Mouse (Mus musculus) olfactory bulb, adult 2 months (tissue): ENCODE data around the gene Hdhd3. TPM values are rescaled to one million over a fixed set of nuclear protein-coding genes. Genes with fewer than 3 reads are reported as not detected.

Source experiments
- H3K27ac ChIP-seq: fragments of 200-500 bp; 2 replicates; pipeline ENCODE4 v1.5.1; 2012; ENCODE audit warnings: low read depth, low read length; ENCODE audit not compliant: insufficient read depth
- H3K4me1 ChIP-seq: fragments of 200-500 bp; 2 replicates; pipeline ENCODE4 v1.6.1; 2012; ENCODE audit warnings: low read length; ENCODE audit not compliant: control insufficient read depth, insufficient read depth
- H3K4me3 ChIP-seq: fragments of 200-500 bp; 2 replicates; pipeline ENCODE4 v1.5.1; 2012; ENCODE audit warnings: mild to moderate bottlenecking, low read depth, low read length, moderate library complexity; ENCODE audit not compliant: insufficient read depth
- CTCF ChIP-seq: fragments of 200-500 bp; IDR thresholded peaks from 2 replicates; pipeline ENCODE4 v1.5.1; 2012; ENCODE audit warnings: low read depth, mild to moderate bottlenecking, low read length, moderate library complexity; ENCODE audit not compliant: insufficient read depth
- POLR2A ChIP-seq: fragments of 200-500 bp; IDR thresholded peaks from 2 replicates; pipeline ENCODE4 v1.6.1; 2012; ENCODE audit warnings: mild to moderate bottlenecking, low read depth, low read length, moderate library complexity; ENCODE audit not compliant: insufficient read depth
- WGBS: fragments of 180-500 bp; shearing (Covaris S2); methylation state at CpG from one replicate; pipeline ENCODE4 v1.1.7; 2018; 5-methylcytosine and 5-hydroxymethylcytosine counted together
- polyA plus RNA-seq: library from polyadenylated mRNA; stranded (reverse); fragments of >200 nt; gene quantifications from 2 replicates; pipeline ENCODE4 v1.2.4, GENCODE M21; 2012; ENCODE audit warnings: low replicate concordance; ENCODE audit not compliant: missing spikeins, insufficient read depth, insufficient read length

Gene Hdhd3
- polyA plus RNA-seq, 1 experiment: not detected

- Histone ChIP-seq H3K27ac (no peak overlapping the region), H3K4me3 (no peak overlapping the region), H3K4me1 (no peaks in the 10 kb centered on the region)
- TF ChIP-seq CTCF (no peak), POLR2A (no peak)
- WGBS: 91% methylated on average over 2 of the region's 2 CpGs
Observed at GRCm38 (mm10) chr4:62472071-62472470, 31.2 kb downstream of the Hdhd3 start.

GRCm38 (mm10) chr4:62470598-62471051 is 32.6 kb downstream of the Hdhd3 start, which contains the start of gene Wdr31:
TSS of gene Wdr31 (minus strand) at chr4:62470896.
- H3K4me3 ChIP-seq: peak within 1 kb of the TSS; percentile 67
- under 1% methylated on average over 30 of the region's 30 CpGs for WGBS
- H3K4me1 ChIP-seq: no peaks in the 10 kb centered on the region
- no peak within 1 kb of the TSS for H3K27ac ChIP-seq
- no peak for TF ChIP-seq CTCF
- peak; percentile 46; the same call in 1 of the 2 replicates for TF ChIP-seq POLR2A

GRCm38 (mm10) chr4:62468158-62468557 is 35.1 kb downstream of the Hdhd3 start:
- H3K4me1 ChIP-seq: no peaks in the 10 kb centered on the region
- no peak overlapping the region for H3K27ac ChIP-seq
- no peak for TF ChIP-seq POLR2A
- no peak for TF ChIP-seq CTCF
- no peak overlapping the region for H3K4me3 ChIP-seq
- 95% methylated on average over 1 of the region's 1 CpGs for WGBS

GRCm38 (mm10) chr4:62463124-62463523 is 40.1 kb downstream of the Hdhd3 start:
- WGBS: 79% methylated on average over 2 of the region's 2 CpGs
- Histone ChIP-seq H3K4me1 (no peaks in the 10 kb centered on the region), H3K4me3 (no peak overlapping the region), H3K27ac (no peak overlapping the region)
- TF ChIP-seq CTCF (no peak), POLR2A (no peak)

- WGBS: 91% methylated on average over 8 of the region's 8 CpGs
- Histone ChIP-seq H3K4me3 (no peak overlapping the region), H3K4me1 (no peaks in the 10 kb centered on the region), H3K27ac (no peak overlapping the region)
- no peak for TF ChIP-seq POLR2A
- no peak; the same call in 1 of the 2 replicates for TF ChIP-seq CTCF
Observed at GRCm38 (mm10) chr4:62460348-62460747, 42.9 kb downstream of the Hdhd3 start.

GRCm38 (mm10) chr4:62459081-62459480 is 44.2 kb downstream of the Hdhd3 start:
- H3K4me3 ChIP-seq: no peak overlapping the region
- WGBS: 94% methylated on average over 3 of the region's 3 CpGs
- no peak for TF ChIP-seq POLR2A
- no peak for TF ChIP-seq CTCF
- no peaks in the 10 kb centered on the region for H3K4me1 ChIP-seq
- no peak overlapping the region for H3K27ac ChIP-seq

GRCm38 (mm10) chr4:62454995-62455394 is 48.3 kb downstream of the Hdhd3 start:
- H3K4me3 ChIP-seq: no peak overlapping the region
- H3K4me1 ChIP-seq: no peaks in the 10 kb centered on the region
- H3K27ac ChIP-seq: no peak overlapping the region
- WGBS: 49% methylated on average over 5 of the region's 5 CpGs
- peak; percentile 37; the same call in 1 of the 2 replicates for TF ChIP-seq CTCF
- no peak for TF ChIP-seq POLR2A

Other genes with a start within 250 kb of the Hdhd3 start
- not detected in 2 replicates for gene Slc31a2, start 240.9 kb downstream of the Hdhd3 start, polyA plus RNA-seq
- not detected in 2 replicates for gene Fkbp15, start 142.9 kb downstream of the Hdhd3 start, polyA plus RNA-seq
- gene Slc31a1, start 142.7 kb downstream of the Hdhd3 start, polyA plus RNA-seq: not detected in 2 replicates
- not detected in 2 replicates for gene Cdc26, start 94.8 kb downstream of the Hdhd3 start, polyA plus RNA-seq
- gene Prpf4, start 94.7 kb downstream of the Hdhd3 start, polyA plus RNA-seq: not detected in 2 replicates
- not detected in 2 replicates for gene Rnf183, start 68.2 kb downstream of the Hdhd3 start, polyA plus RNA-seq
- gene Wdr31, start 32.6 kb downstream of the Hdhd3 start, polyA plus RNA-seq: not detected in 2 replicates
- not detected in 2 replicates for gene Bspry, start 23.4 kb downstream of the Hdhd3 start, polyA plus RNA-seq
- not detected in 2 replicates for gene Alad, start 16.5 kb upstream of the Hdhd3 start, polyA plus RNA-seq
- not detected in 2 replicates for gene Pole3, start 21.6 kb upstream of the Hdhd3 start, polyA plus RNA-seq
- not detected in 2 replicates for gene 4933430I17Rik, start 21.9 kb upstream of the Hdhd3 start, polyA plus RNA-seq
- gene Rgs3, start 56.4 kb upstream of the Hdhd3 start, polyA plus RNA-seq: not detected in 2 replicates